Mouse (Mus musculus) heart, adult 10 weeks (tissue): Measurements from ENCODE around the gene Tank. TPM values are rescaled to one million over a fixed set of nuclear protein-coding genes. Genes with fewer than 3 reads are reported as not detected.

Source experiments
- polyA plus RNA-seq: library from polyadenylated mRNA; stranded (reverse); fragments of 350-450 nt; fragmentation: Illumina TruSeq; extraction: RNeasy Lipid Tissue Mini Kit (QIAGEN cat#74804); gene quantifications from one replicate; pipeline ENCODE4 v1.2.3, GENCODE M21; 2014; ENCODE audit warnings: low read depth, low replicate concordance

Gene Tank
- 26.2 TPM for polyA plus RNA-seq

DNA sequence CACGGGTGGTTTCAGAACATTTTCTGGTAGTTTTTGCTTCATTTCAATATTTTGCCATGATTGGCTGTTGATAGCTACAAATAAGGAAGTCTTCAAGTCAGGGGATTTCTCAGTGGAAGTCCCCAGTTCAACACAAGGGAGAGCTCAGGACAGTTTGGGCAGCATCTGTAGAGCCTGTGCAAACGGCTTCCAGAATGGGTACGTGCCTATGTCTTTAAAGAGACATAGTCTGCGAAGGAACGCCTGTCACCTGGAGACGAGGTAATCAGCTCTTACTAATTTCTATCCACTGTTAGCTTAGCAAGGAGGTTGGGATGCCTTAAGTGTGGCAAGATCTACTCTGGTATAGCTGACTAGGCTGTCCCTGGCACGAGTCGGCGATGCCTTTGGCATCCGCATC, at the start of gene Tank:
Gene Tank, plus strand, starts transcription at position 153 of the 400 bp plus-strand sequence.

Other genes with a start within 250 kb of the Tank start
- gene Psmd14, start 133.1 kb downstream of the Tank start, polyA plus RNA-seq, result 63.1 TPM
- not detected for gene Tbr1, start 224.3 kb downstream of the Tank start, polyA plus RNA-seq